Mouse (Mus musculus): ENCODE measurements around the gene Tsku. TPM values are rescaled to one million over a fixed set of nuclear protein-coding genes. Genes with fewer than 3 reads are reported as not detected.

Tsku gene
- polyA plus RNA-seq, 1 experiment from 2014 or later: 6.3 TPM

- Histone ChIP-seq H3K36me3 (no peaks in the 10 kb centered on the region), H3K27ac (ENCODE audit: poor library complexity, severe bottlenecking) (no peak overlapping the region), H3K27me3 (replicated peaks) (0 out of 2 replicates have a peak, but pooled peaks cover 4% of the 10 kb centered on the region), H3K4me2 (no peak overlapping the region), H3K4me3 (no peak overlapping the region), H3K9me3 (replicated peaks) (no peaks in the 10 kb centered on the region), H3K9ac (no peak overlapping the region), H3K4me1 (replicated peaks) (peaks cover 13% of the 10 kb centered on the region)
- ATAC-seq (ENCODE audit: insufficient number of reproducible peaks, low FRiP score): no peak
- 68% methylated on average over 1 of the region's 1 CpGs for WGBS
Observed at GRCm38 (mm10) chr7:98324228-98324627, 36.9 kb downstream of the Tsku start.

DNA sequence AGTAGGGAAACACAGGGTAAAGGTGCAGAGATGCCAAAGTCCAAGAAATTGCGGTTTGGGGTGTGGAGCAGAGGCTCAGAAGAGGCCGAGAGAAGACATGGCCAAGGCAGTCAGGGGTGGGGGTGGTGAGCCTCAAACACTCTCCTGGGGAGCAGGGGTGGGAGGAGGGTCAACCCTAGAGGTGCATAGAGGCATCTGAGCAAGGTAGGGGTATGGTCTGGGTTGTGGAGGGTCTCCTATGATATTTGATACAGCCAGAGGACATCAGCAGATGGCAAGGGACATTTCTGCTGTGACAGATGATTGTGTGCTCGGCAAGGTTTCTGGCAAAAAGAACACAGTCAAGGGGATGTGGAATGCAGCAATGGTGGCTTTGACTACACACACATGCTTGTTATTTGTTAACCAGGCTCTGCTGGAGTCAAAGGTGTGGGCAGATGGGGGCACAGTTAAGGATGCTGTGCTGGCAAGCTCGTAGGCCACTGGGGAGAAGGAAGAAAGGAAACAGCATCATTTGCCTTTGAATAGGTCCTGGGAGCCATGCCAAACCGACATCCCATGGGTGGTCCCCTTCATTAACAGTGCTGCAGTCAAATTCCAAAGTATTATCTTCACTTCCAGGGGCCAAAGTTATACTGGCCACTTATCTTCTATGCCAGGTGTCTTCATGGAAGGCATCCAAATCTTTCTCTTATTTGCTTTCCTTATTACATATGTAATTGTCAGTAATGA, 37.7 kb downstream of the Tsku start:
- 42% methylated on average over 5 of the region's 5 CpGs for WGBS
- Histone ChIP-seq H3K4me1 (replicated peaks) (peaks cover 13% of the 10 kb centered on the region), H3K27ac (ENCODE audit: poor library complexity, severe bottlenecking) (no peak overlapping the region), H3K9me3 (replicated peaks) (no peaks in the 10 kb centered on the region), H3K27me3 (replicated peaks) (0 out of 2 replicates have a peak, but pooled peaks cover 4% of the 10 kb centered on the region), H3K9ac (no peak overlapping the region), H3K4me2 (no peak overlapping the region), H3K4me3 (no peak overlapping the region), H3K36me3 (no peaks in the 10 kb centered on the region)
- ATAC-seq (ENCODE audit: insufficient number of reproducible peaks, low FRiP score): no peak

DNA sequence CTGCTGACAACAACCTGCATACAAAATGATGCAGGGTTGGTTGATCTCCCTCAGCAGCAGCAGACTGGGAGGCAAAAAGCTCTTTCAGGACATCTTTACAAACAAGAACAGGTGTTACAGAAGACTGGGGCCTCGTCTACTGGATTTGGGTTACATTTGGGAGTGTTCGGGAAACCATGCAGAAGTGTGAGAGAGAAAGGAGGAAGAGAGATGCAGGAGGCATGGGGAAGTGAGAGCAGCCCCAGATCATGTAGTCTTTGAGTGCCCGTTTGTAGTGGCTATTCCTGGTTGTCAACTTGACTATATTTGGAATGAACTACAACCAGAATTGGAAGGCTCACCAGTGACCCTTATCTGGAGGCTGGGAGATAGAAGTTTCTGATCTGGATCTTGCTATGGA, 38.7 kb downstream of the Tsku start:
- H3K27me3 ChIP-seq (replicated peaks): 0 out of 2 replicates have a peak, but pooled peaks cover 4% of the 10 kb centered on the region
- no peak overlapping the region for H3K9ac ChIP-seq
- no peak overlapping the region for H3K27ac ChIP-seq (ENCODE audit: poor library complexity, severe bottlenecking)
- H3K36me3 ChIP-seq: no peaks in the 10 kb centered on the region
- H3K4me1 ChIP-seq (replicated peaks): peaks cover 13% of the 10 kb centered on the region
- 46% methylated on average over 3 of the region's 3 CpGs for WGBS
- no peaks in the 10 kb centered on the region for H3K9me3 ChIP-seq (replicated peaks)
- no peak overlapping the region for H3K4me3 ChIP-seq
- ATAC-seq (ENCODE audit: insufficient number of reproducible peaks, low FRiP score): no peak
- no peak overlapping the region for H3K4me2 ChIP-seq

GRCm38 (mm10) chr7:98321083-98321482, 40.0 kb downstream of the Tsku start, which contains the start of gene Acer3:
Gene Acer3, minus strand, starts transcription at chr7:98321208.
- Histone ChIP-seq H3K27ac (ENCODE audit: poor library complexity, severe bottlenecking) (no peak within 1 kb of the TSS), H3K4me1 (replicated peaks) (peaks cover 13% of the 10 kb centered on the region), H3K9ac (no peak within 1 kb of the TSS), H3K4me3 (no peak within 1 kb of the TSS), H3K9me3 (replicated peaks) (no peaks in the 10 kb centered on the region), H3K36me3 (no peaks in the 10 kb centered on the region), H3K4me2 (no peak within 1 kb of the TSS), H3K27me3 (replicated peaks) (0 out of 2 replicates have a peak, but pooled peaks cover under 1% of the 10 kb centered on the region)
- no peak for ATAC-seq (ENCODE audit: insufficient number of reproducible peaks, low FRiP score)
- 86% methylated on average over 2 of the region's 2 CpGs for WGBS

DNA sequence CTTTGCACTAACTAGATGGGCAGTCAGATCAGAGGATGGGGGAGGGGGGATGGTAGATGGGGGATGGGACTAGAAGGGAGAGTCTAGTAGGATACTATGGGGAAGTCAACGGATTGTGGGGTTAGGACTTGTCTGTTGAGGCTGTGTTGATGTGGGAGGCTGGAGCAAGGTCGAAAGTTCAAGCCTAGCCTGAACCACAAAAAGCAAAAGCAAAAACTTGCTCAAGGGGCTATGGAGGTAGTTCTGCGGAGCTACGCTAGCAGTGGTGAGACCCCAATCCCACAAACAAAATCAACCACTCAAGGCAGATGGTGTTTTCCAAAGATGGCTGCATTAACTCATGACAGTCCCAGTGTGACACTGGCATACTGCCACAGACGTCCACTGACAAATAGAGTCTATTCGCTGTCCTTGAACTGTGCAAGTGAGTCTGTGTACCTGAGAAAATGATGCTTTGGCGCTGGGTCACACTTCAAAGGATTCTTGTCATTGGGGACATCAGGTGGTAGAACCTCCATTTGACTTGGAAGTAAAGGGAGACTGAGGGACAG, 41.0 kb downstream of the Tsku start:
- H3K27me3 ChIP-seq (replicated peaks): no peaks in the 10 kb centered on the region
- no peak for ATAC-seq (ENCODE audit: insufficient number of reproducible peaks, low FRiP score)
- no peak overlapping the region for H3K4me3 ChIP-seq
- H3K9me3 ChIP-seq (replicated peaks): no peaks in the 10 kb centered on the region
- WGBS: 83% methylated on average over 7 of the region's 7 CpGs
- H3K27ac ChIP-seq (ENCODE audit: poor library complexity, severe bottlenecking): no peak overlapping the region
- H3K9ac ChIP-seq: no peak overlapping the region
- H3K4me1 ChIP-seq (replicated peaks): peaks cover 13% of the 10 kb centered on the region
- no peak overlapping the region for H3K4me2 ChIP-seq
- H3K36me3 ChIP-seq: no peaks in the 10 kb centered on the region

DNA sequence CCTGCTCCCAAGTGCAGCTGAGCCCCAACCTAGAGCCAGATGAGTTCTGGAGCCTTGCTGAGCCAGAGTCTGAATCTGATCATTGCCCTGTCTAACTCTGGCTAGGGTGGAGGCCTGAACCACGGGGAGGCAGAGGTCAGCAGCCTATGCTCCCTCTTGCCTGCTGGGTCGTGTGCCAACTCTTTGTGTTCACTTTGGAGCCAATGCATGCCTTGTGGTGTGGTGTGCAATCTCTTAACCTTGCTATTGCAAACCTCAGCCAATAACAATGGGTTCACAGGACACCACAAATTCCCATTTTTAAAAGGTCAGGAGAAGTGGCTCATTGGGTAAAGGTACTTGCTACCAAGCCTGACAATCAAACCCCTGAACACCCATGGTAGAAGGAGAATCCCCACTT, 44.6 kb downstream of the Tsku start:
- H3K9me3 ChIP-seq (replicated peaks): no peaks in the 10 kb centered on the region
- no peaks in the 10 kb centered on the region for H3K36me3 ChIP-seq
- H3K9ac ChIP-seq: no peak overlapping the region
- no peak overlapping the region for H3K27ac ChIP-seq (ENCODE audit: poor library complexity, severe bottlenecking)
- H3K4me2 ChIP-seq: no peak overlapping the region
- WGBS: 58% methylated on average over 2 of the region's 2 CpGs
- ATAC-seq (ENCODE audit: insufficient number of reproducible peaks, low FRiP score): no peak
- no peaks in the 10 kb centered on the region for H3K4me1 ChIP-seq (replicated peaks)
- H3K27me3 ChIP-seq (replicated peaks): no peaks in the 10 kb centered on the region
- no peak overlapping the region for H3K4me3 ChIP-seq

DNA sequence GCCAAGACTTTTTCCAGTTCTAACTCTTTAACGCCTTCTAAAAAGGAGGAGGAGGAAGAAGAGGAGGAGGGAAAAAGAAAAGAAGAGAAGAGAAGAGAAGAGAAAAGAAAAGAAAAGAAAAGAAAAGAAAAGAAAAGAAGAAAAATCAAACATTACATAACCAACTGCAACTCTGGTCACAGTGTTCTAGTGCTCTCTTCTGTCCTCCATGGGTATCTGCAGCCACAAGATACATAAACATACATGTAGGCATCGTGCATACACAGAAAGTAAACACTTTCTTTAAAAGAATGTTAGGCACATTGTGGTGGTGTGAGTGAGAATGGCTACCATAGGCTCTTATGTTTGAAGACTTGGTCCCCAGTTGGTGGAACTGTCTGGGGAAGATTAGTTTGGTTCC, 46.0 kb downstream of the Tsku start:
- no peaks in the 10 kb centered on the region for H3K27me3 ChIP-seq (replicated peaks)
- H3K9ac ChIP-seq: no peak overlapping the region
- no peaks in the 10 kb centered on the region for H3K4me1 ChIP-seq (replicated peaks)
- no peaks in the 10 kb centered on the region for H3K9me3 ChIP-seq (replicated peaks)
- WGBS: 73% methylated on average over 2 of the region's 2 CpGs
- ATAC-seq (ENCODE audit: insufficient number of reproducible peaks, low FRiP score): no peak
- H3K4me3 ChIP-seq: no peak overlapping the region
- no peaks in the 10 kb centered on the region for H3K36me3 ChIP-seq
- no peak overlapping the region for H3K27ac ChIP-seq (ENCODE audit: poor library complexity, severe bottlenecking)
- H3K4me2 ChIP-seq: no peak overlapping the region

DNA sequence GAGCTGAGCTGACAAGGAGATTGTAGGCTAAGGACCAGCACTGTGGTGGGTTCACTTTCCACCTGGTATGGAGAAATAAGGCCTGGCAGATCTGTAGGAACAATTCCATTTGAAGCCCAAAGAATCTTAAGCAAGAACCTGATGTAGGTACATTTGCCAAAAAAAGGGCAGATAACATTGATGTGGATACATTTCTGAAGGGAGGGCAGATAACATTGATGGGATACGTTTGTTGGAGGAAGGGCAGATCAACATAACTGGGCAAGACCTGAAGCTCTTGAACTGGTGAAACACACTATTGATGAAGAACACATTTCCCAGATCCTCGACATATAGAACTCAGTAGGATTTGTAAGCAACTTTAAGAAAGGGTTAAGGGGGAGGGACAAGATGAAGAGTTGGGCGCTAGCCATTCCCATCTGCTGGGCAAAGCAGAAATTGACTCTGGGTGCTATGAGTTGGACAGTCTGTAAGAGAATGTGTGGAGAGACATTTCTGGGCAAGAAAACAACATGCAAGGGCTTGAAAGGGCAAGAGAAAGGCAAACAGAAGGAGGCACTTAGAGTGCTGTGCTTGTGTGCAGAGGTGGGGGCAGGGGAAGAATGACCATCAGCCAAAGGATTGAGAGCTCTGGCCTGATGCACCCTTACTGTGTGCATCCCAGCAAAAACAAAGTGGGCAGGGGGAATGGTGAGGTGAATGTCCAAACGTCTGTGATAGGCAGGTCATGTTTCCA, 48.8 kb downstream of the Tsku start:
- H3K9ac ChIP-seq: no peak overlapping the region
- no peak overlapping the region for H3K4me2 ChIP-seq
- H3K27me3 ChIP-seq (replicated peaks): no peaks in the 10 kb centered on the region
- H3K27ac ChIP-seq (ENCODE audit: poor library complexity, severe bottlenecking): no peak overlapping the region
- H3K36me3 ChIP-seq: no peaks in the 10 kb centered on the region
- H3K9me3 ChIP-seq (replicated peaks): no peaks in the 10 kb centered on the region
- H3K4me3 ChIP-seq: no peak overlapping the region
- H3K4me1 ChIP-seq (replicated peaks): peaks cover 11% of the 10 kb centered on the region; the same call in 1 of the 2 replicates
- WGBS: 53% methylated on average over 4 of the region's 4 CpGs
- ATAC-seq (ENCODE audit: insufficient number of reproducible peaks, low FRiP score): no peak

GRCm38 (mm10) chr7:98310266-98310665, 50.9 kb downstream of the Tsku start:
- Histone ChIP-seq H3K36me3 (no peaks in the 10 kb centered on the region), H3K9me3 (replicated peaks) (no peaks in the 10 kb centered on the region), H3K4me2 (no peak overlapping the region), H3K4me3 (no peak overlapping the region), H3K9ac (no peak overlapping the region), H3K4me1 (replicated peaks) (peaks cover 11% of the 10 kb centered on the region; the same call in 1 of the 2 replicates), H3K27me3 (replicated peaks) (no peaks in the 10 kb centered on the region), H3K27ac (ENCODE audit: poor library complexity, severe bottlenecking) (no peak overlapping the region)
- ATAC-seq (ENCODE audit: insufficient number of reproducible peaks, low FRiP score): no peak
- WGBS: 61% methylated on average over 6 of the region's 6 CpGs

DNA sequence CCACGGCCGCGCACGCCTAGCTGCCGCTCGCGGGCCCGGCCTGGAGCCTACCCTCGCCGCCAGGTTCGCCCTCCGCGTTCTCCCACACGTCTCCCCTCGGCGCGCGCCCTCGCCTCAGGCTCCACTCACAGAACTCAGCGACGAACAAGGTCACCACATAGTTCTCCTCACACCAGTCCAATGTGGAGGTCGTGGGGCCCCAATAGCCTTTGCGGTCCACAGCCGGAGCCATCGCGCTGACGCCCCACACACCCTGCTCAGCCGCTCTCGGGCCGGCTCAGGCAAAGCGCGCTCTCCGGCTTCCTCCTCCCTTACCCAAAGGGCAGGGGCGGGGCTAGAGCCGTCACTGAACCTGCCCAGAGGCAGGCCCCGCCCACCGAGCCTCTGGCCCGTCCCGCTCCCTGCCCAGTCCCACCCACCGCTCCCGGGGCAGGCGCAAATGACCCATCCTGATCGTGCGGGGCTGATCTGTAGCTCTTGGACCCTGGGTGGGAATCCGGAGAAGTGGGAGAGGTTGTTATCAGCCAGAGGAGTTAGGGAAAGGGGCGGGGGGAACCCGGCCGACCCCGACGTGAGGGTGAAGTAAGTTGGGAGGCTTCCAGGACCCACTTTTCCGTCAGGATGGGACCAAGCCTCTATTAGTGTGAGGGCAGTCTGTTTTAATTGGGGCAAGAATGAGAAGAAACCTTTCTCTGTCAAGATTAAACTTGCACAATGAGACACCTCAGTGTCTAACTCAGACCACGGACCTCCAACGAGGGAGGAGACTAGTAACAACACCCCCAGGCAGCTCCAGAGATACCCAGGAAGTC, 51.7 kb downstream of the Tsku start:
- Histone ChIP-seq H3K9me3 (replicated peaks) (no peaks in the 10 kb centered on the region), H3K4me2 (peak overlapping the region; percentile 75), H3K4me3 (peak overlapping the region; percentile 60), H3K27me3 (replicated peaks) (no peaks in the 10 kb centered on the region), H3K4me1 (replicated peaks) (peaks cover 11% of the 10 kb centered on the region; the same call in 1 of the 2 replicates), H3K27ac (ENCODE audit: poor library complexity, severe bottlenecking) (peak overlapping the region; percentile 52), H3K36me3 (no peaks in the 10 kb centered on the region), H3K9ac (peak overlapping the region; percentile 77)
- WGBS: under 1% methylated on average over 53 of the region's 53 CpGs
- ATAC-seq (ENCODE audit: insufficient number of reproducible peaks, low FRiP score): peak; percentile 100
